Mouse (Mus musculus): ENCODE measurements at regions not wholly inside any gene's neighbourhood (a gene's known extent, or its start where the extent isn't known, plus 50 kb on each side); places are given as distances from the start of the nearest gene placed in this dataset.

DNA sequence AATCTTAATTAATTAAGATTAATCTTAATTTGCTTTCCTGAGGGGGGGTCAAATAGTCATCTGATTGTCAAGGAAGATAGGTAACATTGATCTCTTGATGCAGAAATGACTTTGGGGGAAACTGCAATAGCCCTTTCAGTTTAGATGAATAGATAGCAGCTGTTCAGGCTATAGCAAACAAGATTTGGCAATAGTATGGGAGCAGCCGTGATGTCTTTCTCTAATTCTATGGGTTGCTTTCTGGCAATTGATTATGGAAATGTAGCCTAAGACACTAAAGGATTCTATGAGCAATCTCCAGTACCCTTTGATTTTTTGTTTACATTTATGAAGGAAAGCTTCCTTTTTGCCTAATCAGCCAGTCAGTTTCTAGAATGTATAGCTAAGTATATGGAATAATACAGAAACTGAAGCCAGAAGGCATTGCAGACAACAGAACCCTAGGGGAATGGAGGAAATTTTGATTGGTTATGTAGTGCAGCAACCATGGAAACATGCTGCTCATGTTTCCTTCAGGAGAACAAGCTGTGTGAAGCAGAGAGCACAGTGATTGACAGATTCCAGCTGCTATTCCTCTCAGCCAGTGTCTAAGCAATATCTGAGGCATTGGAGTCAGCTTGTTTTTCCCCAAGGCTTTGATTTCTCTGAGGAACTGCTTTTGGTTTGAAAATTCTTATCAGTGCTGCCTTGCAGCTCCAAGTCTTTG, 608.7 kb upstream of the Cypt1 start:
- DNase-seq (ENCODE audit: low read depth, low spot score), result peak; percentile 3
